Mouse (Mus musculus) heart, postnatal 36 days (tissue): ENCODE results near the gene Adamts14. TPM values are rescaled to one million over a fixed set of nuclear protein-coding genes. Genes with fewer than 3 reads are reported as not detected.

ENCODE experiments used
- DNase-seq, 2 experiments: peaks; one replicate each; pipeline ENCODE4 v3.0.0; 2021 to 2022
- intact Hi-C: fragments of 180-260 bp; cut with DNase I; formaldehyde crosslinking; loops from one replicate; pipeline ENCODE4 v1.15.1; 2025
- total RNA-seq, 2 experiments: library from RNA; stranded (reverse); gene quantifications; 2 replicates each; pipeline ENCODE4 v1.2.3; 2021

The Adamts14 gene
- total RNA-seq, result 1 to 10 TPM in 1 of 2 experiments, under 1 TPM in 1; 0.83 to 1.9 TPM

DNA sequence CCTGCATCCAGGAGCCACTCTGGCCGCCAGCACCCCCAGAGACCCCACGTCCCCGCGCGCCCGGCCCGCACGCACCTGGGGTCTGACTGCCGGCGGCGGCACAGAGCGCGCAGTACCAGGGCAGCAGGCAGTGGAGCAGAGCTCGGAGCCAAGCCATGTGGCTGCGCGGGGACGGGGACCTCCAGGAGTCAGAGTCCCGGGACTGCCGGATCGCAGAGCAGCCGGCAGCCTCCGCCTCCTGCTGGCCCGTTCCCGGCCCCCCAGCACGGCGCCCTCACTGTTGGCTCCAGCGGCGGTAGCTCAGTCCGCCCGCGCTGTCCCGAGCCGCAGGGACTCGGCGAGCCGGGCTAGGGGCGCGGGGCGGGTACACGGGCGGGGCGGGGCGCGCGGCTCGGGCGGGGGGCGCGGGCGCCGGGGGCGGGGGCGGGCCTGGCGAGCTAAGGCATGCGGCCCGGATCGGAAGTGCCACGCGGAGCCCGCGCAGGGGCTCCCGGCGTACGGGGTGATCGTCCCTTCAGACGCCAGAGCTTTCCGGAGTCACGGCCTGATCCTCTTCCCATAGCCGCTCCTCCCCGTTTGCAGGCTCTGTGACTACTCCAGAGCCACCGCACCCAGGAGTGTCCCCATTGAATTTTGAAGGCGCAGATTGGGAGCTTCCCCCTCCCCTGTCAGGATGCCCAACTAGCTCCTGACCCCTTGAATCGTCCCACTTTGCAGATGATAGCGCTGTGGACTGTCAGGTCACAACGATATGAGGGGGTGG is at the start of gene Adamts14:
Gene Adamts14 (minus strand): TSS at position 358 of the 763 bp plus-strand sequence.
- peak; percentile 48 to 60 for DNase-seq
- intact Hi-C loops, result loop anchor here (5.0 kb wide), 1 partner anchor 61 kb away; no protein-coding TSS in a partner anchor

DNA sequence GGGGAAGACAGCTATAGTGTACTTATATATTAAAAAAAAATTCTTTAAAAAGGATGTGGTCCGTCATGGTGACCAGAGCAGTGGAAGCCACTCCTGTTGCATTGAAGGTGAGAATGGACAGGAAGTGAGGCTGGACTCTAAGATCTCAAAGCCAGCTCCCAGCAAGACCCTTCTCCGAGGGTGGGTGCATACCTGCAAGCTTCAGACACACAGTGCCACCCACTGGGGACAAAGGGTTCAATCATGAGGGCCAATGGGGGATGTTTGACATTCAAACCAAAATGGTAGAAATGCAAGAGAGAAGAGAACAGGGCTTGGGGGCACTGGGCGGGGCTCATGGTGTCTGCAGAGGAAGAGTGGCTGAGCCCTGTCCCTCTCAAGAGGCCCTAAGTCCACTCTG is 45.3 kb upstream of the Adamts14 start:
- intact Hi-C loops, result no loop called here
- no peak for DNase-seq

DNA sequence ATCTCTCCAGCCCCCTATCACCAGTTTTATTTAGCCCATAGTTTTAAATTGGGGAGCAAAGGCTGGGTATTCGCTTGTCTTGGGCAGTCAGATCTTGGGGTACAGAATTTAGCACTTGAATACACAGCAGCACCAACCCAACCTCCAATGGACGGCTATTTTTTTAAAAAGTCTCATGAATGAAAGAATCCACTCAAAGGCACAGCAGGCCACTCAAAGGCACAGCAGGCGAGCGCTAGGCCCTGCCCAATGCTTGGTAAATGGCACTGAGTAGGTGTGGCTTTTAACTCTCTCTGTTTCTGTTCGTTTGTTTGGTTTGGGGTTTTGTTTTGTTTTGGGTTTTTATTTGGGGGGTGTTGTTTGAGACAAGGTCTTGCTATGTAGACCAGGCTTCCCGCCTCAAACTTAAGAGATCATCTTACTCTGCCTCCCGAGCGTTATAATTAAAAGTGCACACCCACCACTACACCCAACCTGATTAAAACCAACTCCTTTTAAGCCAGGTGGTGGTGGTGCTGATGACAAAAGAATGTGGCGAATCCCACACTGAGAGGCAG is 42.2 kb upstream of the Adamts14 start:
- intact Hi-C loops, result no loop called here
- DNase-seq, result no peak

DNA sequence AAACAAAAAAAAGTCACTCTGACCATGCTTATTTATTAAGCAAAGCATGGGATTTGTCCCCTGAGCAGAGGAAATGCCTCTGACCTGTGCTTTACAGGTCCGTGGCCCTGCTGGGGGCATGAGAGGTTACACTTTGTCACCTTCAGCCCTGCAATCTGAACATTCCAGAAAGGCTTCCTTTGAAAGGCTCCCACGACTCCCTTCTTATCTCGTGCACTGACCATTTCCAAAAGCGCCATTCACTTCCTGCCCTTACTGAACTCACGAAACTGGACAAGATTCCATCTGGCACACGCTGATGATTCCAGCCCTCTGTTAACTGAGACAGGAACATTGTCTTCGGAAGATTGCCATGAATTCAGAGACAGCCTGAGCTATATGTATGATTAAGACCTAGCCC is 40.5 kb upstream of the Adamts14 start:
- intact Hi-C loops, result loop anchor here (5.0 kb wide), 1 partner anchor 36 kb away; no protein-coding TSS in a partner anchor
- DNase-seq, result no peak

DNA sequence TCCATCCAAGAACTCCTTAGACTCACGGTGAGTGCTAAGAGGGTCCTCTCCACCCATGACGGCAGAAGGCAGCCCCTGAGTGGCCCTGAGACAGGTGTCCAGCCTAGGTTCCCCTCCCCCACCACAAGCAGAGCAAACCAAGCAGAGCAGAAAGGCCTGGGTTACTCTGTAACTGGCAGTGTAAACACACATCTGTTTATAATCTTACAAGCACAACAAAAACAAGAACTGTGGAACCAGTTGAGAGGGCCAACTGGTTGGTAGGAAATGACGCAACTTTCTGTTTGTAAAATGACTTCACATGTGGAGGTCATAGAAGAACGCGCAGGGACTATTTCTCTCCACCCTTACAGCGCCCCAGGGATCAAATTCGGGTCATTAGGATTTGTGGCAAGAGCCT is 39.5 kb upstream of the Adamts14 start:
- intact Hi-C loops, result loop anchor here (5.0 kb wide), 1 partner anchor 35 kb away; no protein-coding TSS in a partner anchor
- DNase-seq, result no peak

DNA sequence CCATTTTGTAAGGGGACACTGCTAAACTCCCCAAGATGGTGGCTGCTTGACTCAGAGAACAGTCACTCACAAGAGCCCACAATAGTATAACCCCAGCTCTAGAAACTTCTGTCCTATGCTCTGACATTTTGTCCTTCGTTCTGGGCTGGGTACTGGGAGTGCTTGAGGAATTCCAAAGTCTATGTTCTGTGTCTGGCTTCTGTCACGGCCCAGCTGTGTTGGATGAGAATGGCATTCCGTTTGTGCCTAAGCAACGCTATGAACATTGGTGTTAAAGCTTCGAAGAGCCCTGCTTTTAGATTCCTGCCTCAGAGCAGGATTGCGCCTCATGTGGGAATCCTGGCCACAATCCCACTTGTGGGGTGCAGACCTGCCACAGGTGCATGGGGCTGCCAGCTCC is 38.9 kb upstream of the Adamts14 start:
- intact Hi-C loops, result loop anchor here (5.0 kb wide), 1 partner anchor 35 kb away; no protein-coding TSS in a partner anchor
- DNase-seq, result no peak

DNA sequence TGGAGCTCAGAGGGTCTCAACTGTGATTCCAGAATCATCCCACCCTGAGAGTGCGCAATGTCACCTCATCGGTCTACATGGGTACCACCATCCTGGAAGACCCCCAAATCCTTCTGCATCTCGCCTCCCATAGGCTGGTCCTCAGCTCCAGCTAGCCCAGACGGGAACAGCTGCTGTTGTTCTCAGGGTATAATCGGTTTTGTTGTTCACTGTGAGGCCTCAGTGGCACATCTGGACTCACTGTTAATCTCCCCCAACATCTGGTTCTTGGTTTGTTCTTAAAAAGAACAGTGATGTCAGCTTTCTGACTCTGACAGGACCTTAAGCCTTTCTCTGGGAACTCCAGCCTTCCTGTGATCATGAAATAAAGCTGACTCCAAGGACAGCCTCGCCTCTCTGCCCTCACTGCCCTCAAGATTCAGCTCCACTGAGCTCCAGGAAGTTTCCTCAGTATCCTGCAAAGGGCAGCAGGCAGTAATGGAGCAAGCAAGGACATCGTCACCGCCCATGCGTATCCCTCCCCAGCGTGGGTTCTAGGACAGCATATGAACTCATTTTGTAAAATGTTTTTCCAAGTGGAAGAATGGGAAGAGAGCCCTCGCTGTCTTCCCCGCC is 35.6 kb upstream of the Adamts14 start:
- intact Hi-C loops, result no loop called here
- DNase-seq, result no peak

DNA sequence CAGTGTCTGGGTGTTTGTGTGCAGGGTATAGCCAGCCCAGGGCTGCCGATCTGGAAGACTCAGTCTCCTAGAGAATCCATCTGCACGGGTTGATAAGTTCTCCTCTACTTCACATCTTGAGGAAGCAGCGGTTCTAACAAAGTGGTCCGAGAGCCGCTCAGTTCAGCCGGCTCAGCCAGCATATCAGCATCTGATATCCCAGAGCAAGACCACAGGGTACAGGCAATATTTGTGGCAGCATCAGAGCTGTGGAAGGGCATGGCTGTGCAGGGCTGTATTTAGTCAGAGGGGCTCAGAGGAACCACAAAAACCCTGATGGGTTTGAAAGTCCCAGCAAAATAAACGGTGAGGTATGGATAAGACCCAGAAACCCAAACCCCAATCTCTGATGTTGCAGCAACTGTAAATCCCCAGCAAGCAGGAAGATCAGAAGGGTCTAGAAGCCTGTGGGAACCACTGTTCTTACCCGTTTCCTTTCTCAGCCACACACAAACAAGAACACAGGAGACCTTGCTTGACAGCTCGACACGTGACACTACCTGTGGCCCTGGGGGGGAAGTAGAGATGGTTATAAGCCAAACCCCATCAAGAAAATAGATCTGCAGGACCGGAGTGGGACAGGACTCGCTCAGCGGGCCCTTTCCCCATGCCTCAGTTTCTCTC is 32.8 kb upstream of the Adamts14 start:
- intact Hi-C loops, result no loop called here
- no peak for DNase-seq

DNA sequence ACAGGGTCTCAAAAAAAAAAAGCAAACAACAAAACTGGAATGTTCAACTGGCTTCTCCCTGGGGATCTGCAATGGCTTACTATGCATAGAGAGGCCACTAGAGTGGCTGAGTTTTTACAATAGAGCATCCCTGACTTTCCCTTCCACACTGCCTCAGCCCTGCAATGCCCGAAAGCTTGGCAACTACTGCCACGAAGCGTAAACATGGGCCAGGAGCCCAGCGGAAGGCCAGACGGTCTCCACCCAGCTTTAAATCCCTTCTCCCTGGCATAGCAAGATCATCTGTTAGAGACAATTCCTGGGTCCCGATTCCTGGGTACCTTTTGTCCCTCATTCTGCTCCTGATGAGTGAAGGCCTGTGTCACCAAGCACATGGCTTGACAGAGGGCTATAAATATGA is 30.8 kb upstream of the Adamts14 start:
- intact Hi-C loops, result no loop called here

DNA sequence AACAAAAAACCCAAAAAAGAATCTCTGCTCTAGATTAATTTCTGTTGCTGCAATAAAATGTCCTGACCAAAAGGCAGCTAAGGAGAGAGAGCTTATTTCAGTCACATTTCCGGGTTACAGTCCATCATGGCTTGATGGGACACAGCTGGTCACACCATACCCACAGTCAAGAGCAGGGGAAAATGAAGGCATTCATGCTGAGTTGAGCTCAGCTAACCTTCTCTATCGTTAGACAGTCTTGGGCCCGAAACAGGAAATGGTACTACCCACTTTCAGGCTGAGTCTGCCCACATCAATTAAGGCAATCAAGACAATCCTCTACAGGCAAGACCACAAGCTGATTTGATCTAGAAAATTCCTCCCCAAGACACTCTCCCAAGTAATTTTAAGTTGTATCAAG is 27.8 kb upstream of the Adamts14 start:
- intact Hi-C loops, result no loop called here
- no peak for DNase-seq

More for the DNA sequence above, 30.8 kb upstream of the Adamts14 start:
- no peak for DNase-seq

DNA sequence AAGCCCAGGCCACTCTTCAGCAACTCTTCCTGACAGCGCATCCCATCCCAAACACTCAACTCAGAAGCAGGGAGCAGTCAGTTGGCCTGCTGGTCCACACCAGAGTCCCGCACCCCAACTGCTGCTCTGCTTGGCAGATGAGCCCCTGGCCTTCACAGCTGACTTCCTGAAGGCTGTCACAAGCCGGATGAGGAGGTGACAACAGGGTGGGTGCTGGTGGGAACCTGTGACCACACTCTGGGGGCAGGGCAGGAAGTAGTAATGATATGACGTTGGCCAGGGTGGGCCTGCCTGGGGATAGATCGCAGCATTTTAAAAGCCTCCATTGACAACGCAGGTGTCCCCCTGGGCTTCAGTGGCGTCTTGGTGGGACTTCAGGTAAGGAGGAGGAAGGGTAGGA is 24.2 kb upstream of the Adamts14 start, which contains the start of gene Prf1:
Gene Prf1 (plus strand): TSS at position 357 of the 400 bp plus-strand sequence.
- intact Hi-C loops, result no loop called here
- no peak for DNase-seq

DNA sequence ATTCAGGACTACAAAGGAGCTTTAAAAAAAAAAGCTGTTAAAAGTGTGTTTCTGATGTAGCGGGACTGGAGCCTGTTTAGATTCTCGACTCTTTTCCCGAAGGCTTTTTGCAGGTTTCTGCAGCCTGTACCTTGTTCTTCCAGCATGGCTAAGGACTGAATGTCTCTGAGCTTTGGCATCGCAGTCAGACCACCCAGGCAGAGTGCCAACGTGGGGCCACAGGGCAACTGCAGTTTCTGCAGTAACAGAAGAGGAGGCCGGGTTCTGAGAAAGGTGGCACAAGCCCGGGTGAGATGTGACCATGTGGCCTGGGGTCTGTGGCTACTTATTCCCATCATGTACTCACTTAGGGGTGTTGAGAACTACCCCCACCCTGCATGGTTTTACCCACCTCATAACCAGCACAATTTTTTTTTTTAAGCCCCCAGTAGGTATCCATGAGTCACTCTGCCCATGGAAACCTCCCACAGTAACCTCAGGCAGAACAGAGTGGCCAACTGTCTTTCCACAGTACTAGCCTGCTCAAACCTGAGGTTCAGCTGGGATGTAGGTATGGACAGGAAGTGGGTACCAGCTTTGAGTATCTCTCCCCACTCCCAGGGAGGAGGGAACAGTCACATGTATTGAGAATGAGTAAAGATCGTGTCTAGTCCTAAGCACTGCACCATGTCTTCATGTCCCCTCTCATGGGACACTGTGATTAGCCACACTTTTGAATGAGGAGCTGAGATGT is 23.6 kb upstream of the Adamts14 start:
- no peak for DNase-seq
- intact Hi-C loops, result no loop called here

DNA sequence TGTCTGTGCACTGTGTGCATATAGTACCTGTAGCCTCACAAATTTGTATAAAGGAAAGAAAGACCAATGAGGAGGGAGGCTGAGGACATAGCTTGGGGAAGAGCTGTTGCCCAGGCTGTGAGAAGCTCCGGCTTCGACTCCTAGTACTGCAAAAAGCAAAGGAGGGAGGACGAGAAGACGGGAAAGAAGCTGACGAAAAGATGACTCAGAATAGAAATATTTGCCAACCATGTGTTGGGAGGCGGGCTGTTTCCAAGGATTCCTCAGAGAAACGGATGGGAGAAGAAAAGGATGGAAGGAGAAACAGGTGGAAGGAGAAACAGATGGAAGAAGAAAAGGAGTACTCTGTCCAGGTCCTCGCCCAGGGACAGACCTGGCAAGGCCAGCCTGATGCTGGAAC is 21.0 kb upstream of the Adamts14 start:
- no peak for DNase-seq
- intact Hi-C loops, result no loop called here

DNA sequence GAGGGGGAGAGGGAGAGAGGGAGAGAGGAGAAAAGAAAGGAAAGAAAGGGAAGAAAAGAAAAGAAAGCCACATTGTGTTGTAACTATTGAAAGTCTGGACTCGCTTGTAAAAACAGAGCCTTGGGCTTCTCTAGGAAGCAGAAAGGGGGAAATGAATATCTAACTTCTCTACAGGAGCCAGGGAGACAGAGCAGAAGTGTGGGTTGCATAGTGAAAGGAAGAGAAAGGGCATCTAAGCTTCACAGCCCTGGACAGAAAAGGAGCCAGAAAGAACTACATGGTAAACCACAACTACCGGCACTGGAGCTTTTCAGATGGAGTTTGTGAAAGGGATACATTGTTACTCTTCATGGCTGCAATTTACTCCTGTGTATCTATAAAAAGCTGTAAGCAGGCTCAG is 17.2 kb upstream of the Adamts14 start:
- DNase-seq, result no peak
- intact Hi-C loops, result no loop called here

DNA sequence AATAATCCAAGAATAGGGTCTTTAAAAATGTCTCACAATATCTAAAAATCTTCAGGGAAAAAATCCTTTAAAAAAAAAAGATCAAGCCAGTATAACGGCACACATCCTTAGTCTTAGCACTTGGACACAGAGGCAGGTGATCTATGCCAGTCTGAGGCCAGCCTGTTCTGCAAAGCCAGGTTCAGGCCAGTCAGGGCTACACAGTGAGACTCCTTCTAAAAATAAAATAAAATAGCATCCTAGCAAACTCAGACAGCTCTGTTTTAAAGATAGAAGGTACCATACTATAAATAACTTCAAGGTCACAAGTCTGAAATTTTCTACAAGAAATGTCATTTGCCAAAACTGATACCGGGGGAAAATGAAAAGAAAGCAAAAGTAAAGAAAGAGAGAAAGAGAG is 16.8 kb upstream of the Adamts14 start:
- intact Hi-C loops, result no loop called here
- no peak for DNase-seq

DNA sequence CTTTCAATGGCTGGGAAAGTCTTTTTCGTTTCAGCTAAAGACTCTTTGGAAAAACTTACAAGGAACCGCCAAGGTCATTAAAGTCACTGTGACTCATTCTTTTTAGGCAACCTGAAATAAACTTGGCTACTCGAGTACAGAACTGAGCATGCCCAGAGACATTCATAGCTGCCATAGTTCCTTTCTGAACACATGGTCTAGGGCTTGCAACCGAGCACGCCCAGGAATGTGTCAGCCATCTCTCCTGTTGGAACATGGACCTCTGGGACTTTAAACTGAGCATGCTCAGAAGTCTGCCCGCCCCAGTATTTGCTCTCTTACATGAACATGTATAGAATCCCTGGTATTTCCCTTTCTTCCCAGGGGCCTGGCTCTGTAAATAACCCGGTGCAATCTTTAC is 13.0 kb upstream of the Adamts14 start:
- intact Hi-C loops, result no loop called here
- DNase-seq, result no peak

DNA sequence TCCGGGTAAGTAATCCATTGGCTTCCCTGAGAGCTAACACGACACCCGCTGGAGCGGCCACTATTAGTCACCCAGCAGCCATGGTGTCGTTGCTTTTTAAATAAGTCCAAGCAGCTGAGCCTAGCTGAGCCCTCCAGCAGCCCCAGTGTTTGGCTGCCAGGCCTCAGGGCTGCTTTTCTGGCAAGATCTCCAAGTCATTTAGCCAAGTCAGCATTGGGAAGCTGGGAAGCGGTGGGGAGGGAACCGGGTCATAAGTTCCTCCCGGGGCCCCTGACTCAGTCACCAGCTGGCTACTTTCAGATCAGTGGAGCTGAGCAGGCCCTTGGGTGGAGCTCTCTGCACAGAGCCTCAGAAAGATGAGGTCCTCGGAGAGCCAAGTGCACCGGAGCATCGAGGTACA is 12.0 kb upstream of the Adamts14 start:
- intact Hi-C loops, result no loop called here
- DNase-seq, result peak; percentile 56 to 71

DNA sequence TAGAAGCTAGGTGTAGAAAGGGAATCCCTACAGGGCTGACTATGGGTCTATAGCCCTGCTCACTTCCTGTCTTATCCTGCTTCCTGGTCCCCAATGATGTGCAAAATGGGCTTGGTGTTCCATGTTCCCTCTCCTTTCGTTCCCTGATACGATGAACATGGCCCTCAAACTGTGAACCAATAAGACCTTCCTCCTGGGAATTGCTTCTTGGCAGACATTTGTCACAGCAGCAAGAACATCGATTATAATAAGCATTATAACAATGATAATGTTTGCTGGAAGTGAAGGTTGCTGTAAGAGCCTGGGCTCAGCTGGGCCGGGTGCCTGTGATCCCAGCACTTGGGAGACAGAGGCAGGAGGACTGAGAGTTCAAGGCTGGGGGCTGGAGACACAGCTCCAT is 11.1 kb upstream of the Adamts14 start:
- no peak for DNase-seq
- intact Hi-C loops, result no loop called here

DNA sequence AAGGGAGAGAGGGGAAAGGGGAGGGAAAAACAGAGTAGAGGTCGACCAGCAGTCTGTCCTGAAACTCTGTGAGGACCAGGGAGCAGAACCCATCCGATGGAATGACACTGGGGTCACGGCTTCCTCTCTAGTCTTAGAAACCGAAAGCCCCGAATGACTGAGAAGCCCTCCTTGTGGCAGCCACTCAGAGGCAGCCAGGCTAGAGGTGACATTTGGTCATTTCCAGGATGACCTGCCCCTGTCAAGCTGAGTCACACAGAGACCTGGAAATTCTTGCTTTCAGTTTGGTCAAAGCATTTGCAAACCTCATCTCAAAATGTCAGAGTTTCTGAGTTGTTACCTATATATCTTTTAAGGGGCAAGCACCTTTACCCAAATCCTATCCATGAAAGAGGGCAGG is 7.9 kb upstream of the Adamts14 start:
- DNase-seq, result no peak
- intact Hi-C loops, result no loop called here

DNA sequence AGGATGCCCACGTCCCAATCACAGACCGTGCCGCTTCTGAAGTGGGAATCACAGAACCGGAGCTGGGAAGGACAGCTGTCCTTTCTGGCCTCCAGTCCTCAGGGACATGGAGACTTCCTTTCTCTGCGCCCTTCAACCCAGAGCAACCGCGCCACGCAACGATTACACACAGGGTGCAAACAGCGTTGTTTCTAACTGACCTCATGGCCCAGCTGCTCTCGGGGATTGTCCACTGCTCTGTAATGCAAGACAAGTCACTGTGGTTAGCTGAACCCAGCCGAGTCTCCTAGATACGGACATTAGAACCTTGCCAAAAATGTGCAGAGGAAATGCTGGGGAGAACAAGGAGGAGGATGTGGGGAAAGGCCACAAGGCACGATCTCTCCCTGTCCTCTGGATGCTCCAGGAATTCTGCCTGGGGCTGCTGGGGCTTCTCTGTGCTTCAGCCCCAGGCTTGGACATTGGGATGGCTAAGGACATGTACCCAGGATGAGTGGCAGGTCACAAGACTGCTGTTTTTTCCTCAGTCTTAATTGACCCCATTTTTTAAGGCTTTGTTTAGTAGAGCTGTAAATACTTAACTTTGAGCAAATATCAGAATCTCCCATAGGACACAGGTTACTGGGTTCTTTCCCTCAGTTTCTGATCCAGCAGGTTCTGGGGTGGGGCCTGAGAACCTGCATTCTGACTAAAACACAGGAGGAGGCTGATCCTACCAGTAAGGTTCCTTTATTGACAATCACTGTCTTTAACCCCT is 4.9 kb upstream of the Adamts14 start:
- DNase-seq, result peak; percentile 49 to 58
- intact Hi-C loops, result loop anchor here (5.0 kb wide), 1 partner anchor 34 kb away; no protein-coding TSS in a partner anchor
